Mouse (Mus musculus): ENCODE data around the gene Mrps33. TPM values are rescaled to one million over a fixed set of nuclear protein-coding genes. Genes with fewer than 3 reads are reported as not detected.

The Mrps33 gene
- polyA plus RNA-seq, 1 experiment, result 20.6 TPM

DNA sequence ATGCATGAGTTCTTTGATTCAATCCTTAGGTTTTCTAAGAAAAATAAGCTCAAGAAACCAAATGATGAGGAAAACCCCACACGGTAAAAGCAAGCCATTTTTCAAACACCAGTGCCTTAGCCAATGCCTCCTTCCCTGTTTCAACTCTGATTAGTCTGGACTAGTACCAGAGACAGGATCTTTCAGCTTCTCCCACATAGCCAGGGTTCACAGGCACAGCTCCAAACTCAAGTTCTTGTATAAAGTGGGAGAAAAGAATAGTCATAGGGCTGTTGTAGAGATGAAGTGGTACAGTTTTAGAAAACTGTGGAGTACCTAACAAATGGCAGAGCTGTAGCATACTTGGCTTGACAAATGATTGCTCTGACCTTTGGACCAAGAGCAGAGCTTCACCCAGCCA is 14.6 kb downstream of the Mrps33 start:
- no peak for DNase-seq (ENCODE audit: low read depth in 1 of 2, low spot score in 2 of 2)
- whole genome bisulfite sequencing, result 88% methylated on average over 1 of the region's 1 CpGs
- no peaks in the 10 kb centered on the region for H3K4me1 ChIP-seq (ENCODE audit: control insufficient read depth, insufficient read depth, insufficient read length)
- H3K4me3 ChIP-seq (ENCODE audit: extremely low read depth, insufficient read depth, insufficient read length), result no peak overlapping the region
- H3K27me3 ChIP-seq (ENCODE audit: control insufficient read depth, insufficient read depth, low read length), result no peaks in the 10 kb centered on the region
- H3K27ac ChIP-seq (ENCODE audit: insufficient read depth, low read length), result no peak overlapping the region
- TF ChIP-seq CTCF (IDR thresholded peaks at IDR 0.05; ENCODE audit: extremely low read depth, insufficient read depth, insufficient read length, insufficient replicate concordance), result no peak
- no peak for TF ChIP-seq POLR2A (IDR thresholded peaks at IDR 0.05; ENCODE audit: low read depth, low read length)
- peaks cover 4% of the 10 kb centered on the region for H3K36me3 ChIP-seq (ENCODE audit: control insufficient read depth, insufficient read depth, low read length)

DNA sequence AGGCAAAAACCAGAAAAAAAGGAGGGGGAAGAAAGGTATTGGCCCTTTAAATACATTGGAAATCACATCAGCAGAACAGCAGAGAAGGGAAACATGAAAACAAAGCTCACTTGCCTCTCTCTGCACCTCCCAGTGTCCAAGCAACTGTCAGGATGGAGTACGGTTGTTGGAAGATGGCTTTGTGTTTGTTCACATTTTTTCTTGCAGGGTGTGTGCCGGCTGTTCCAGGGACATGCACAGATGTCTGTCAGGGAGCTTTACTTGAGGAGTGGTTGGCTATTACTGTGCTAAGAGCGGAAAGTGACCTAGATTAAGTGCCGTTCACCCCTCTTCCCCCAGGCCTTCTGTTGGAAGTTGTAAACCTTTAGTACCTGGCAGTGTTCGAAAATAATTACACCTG is 19.0 kb downstream of the Mrps33 start:
- no peak for DNase-seq (ENCODE audit: low read depth in 1 of 2, low spot score in 2 of 2)
- no peak overlapping the region for H3K4me3 ChIP-seq (ENCODE audit: extremely low read depth, insufficient read depth, insufficient read length)
- H3K27me3 ChIP-seq (ENCODE audit: control insufficient read depth, insufficient read depth, low read length), result no peaks in the 10 kb centered on the region
- H3K27ac ChIP-seq (ENCODE audit: insufficient read depth, low read length), result no peak overlapping the region
- TF ChIP-seq CTCF (IDR thresholded peaks at IDR 0.05; ENCODE audit: extremely low read depth, insufficient read depth, insufficient read length, insufficient replicate concordance), result no peak
- WGBS, result 94% methylated on average over 5 of the region's 5 CpGs
- no peaks in the 10 kb centered on the region for H3K4me1 ChIP-seq (ENCODE audit: control insufficient read depth, insufficient read depth, insufficient read length)
- no peaks in the 10 kb centered on the region for H3K36me3 ChIP-seq (ENCODE audit: control insufficient read depth, insufficient read depth, low read length)

DNA sequence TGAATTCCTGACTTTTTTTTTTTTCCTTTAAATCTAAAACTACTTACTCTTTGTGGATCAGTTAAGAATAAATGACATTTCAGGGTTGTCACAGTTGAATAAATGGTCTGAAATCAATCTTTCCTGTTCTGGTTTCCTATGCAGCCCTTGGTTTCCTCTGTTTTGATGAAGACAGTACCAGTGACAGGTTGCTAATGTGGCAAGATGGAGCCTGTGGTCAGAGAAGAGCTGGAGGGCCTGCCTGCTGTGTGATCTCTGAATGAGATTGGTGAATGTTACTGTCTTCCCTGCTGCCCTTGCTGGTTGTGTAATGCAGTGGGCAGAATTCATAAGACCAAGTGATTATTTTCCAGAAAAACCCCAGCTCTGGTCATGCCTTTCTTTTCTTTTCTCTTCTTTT is 22.4 kb downstream of the Mrps33 start:
- Histone ChIP-seq H3K27ac (ENCODE audit: insufficient read depth, low read length) (no peak overlapping the region), H3K4me3 (ENCODE audit: extremely low read depth, insufficient read depth, insufficient read length) (no peak overlapping the region), H3K27me3 (ENCODE audit: control insufficient read depth, insufficient read depth, low read length) (no peaks in the 10 kb centered on the region), H3K36me3 (ENCODE audit: control insufficient read depth, insufficient read depth, low read length) (no peaks in the 10 kb centered on the region), H3K4me1 (ENCODE audit: control insufficient read depth, insufficient read depth, insufficient read length) (no peaks in the 10 kb centered on the region)
- DNase-seq (ENCODE audit: low read depth in 1 of 2, low spot score in 2 of 2), result no peak
- TF ChIP-seq CTCF (IDR thresholded peaks at IDR 0.05; ENCODE audit: extremely low read depth, insufficient read depth, insufficient read length, insufficient replicate concordance) (no peak), POLR2A (IDR thresholded peaks at IDR 0.05; ENCODE audit: low read depth, low read length) (no peak)

DNA sequence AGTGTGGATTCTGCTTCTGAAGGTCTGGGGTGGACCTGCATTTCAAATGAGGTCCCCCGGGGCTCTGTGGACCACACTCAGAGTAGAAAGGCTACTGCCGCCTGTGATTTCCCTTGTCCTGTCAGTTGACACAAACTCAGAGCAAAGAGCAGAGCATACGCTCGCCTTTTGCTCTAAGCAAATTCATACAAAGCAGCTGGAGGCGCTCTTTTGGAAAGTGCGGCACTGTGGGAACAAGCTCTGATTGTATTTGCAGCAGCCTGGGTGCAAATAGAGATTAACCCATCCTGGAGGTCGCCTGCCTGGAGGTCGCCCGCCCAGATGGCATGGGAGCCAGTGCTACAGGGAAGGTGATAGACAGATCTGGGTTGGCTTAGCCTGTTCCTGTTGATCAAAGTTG is 23.0 kb downstream of the Mrps33 start:
- Histone ChIP-seq H3K36me3 (ENCODE audit: control insufficient read depth, insufficient read depth, low read length) (no peaks in the 10 kb centered on the region), H3K27me3 (ENCODE audit: control insufficient read depth, insufficient read depth, low read length) (no peaks in the 10 kb centered on the region), H3K27ac (ENCODE audit: insufficient read depth, low read length) (no peak overlapping the region), H3K4me3 (ENCODE audit: extremely low read depth, insufficient read depth, insufficient read length) (no peak overlapping the region), H3K4me1 (ENCODE audit: control insufficient read depth, insufficient read depth, insufficient read length) (no peaks in the 10 kb centered on the region)
- no peak for TF ChIP-seq CTCF (IDR thresholded peaks at IDR 0.05; ENCODE audit: extremely low read depth, insufficient read depth, insufficient read length, insufficient replicate concordance)
- no peak for TF ChIP-seq POLR2A (IDR thresholded peaks at IDR 0.05; ENCODE audit: low read depth, low read length)
- DNase-seq (ENCODE audit: low read depth in 1 of 2, low spot score in 2 of 2), result no peak
- WGBS, result 69% methylated on average over 9 of the region's 9 CpGs

DNA sequence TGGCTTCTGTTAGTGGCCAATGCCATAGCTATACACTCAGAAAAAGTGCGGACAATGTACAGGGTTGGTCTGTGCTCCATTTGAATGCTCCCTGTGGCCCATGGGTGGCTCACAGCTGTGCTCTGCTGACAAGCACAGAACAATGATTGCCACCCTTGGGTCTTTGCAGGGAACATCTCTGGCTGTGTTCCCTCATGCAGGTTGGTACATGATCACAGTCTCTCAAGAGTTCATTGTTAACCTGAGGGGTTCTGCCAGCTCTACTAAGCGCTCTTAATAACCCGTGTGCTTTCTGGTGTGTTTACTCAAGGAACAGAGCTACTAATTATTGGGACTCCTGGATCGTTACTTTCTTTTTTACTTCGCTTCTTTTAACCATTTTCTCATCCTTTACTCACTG is 24.8 kb downstream of the Mrps33 start:
- Histone ChIP-seq H3K36me3 (ENCODE audit: control insufficient read depth, insufficient read depth, low read length) (no peaks in the 10 kb centered on the region), H3K4me3 (ENCODE audit: extremely low read depth, insufficient read depth, insufficient read length) (no peak overlapping the region), H3K27me3 (ENCODE audit: control insufficient read depth, insufficient read depth, low read length) (no peaks in the 10 kb centered on the region), H3K27ac (ENCODE audit: insufficient read depth, low read length) (no peak overlapping the region), H3K4me1 (ENCODE audit: control insufficient read depth, insufficient read depth, insufficient read length) (no peaks in the 10 kb centered on the region; the same call in 1 of the 2 replicates)
- DNase-seq (ENCODE audit: low read depth in 1 of 2, low spot score in 2 of 2), result no peak
- 90% methylated on average over 5 of the region's 5 CpGs for WGBS
- TF ChIP-seq POLR2A (IDR thresholded peaks at IDR 0.05; ENCODE audit: low read depth, low read length), result no peak
- no peak for TF ChIP-seq CTCF (IDR thresholded peaks at IDR 0.05; ENCODE audit: extremely low read depth, insufficient read depth, insufficient read length, insufficient replicate concordance)

DNA sequence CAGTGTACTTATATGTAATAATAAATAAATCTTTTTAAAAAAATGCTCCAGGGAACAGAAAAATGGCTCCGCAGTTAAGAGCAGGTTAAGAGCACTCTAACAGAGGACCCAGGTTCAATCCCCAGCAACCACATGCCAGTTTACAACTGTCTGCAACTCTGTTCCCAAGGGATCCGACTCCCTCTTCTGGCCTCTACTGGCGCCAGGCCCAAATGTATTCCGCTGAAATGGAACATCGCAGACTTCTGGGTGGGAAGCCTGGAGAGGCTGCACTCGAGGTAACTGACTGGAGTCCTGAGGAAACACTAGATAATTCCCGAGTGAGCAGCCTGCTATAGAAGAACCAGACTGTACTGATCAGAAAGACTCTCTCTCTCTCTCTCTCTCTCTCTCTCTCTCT is 27.3 kb downstream of the Mrps33 start:
- WGBS, result 87% methylated on average over 7 of the region's 7 CpGs
- no peak for DNase-seq (ENCODE audit: low read depth in 1 of 2, low spot score in 2 of 2)
- no peak overlapping the region for H3K4me3 ChIP-seq (ENCODE audit: extremely low read depth, insufficient read depth, insufficient read length)
- no peaks in the 10 kb centered on the region; the same call in 1 of the 2 replicates for H3K4me1 ChIP-seq (ENCODE audit: control insufficient read depth, insufficient read depth, insufficient read length)
- TF ChIP-seq POLR2A (IDR thresholded peaks at IDR 0.05; ENCODE audit: low read depth, low read length), result no peak
- no peak for TF ChIP-seq CTCF (IDR thresholded peaks at IDR 0.05; ENCODE audit: extremely low read depth, insufficient read depth, insufficient read length, insufficient replicate concordance)
- H3K27me3 ChIP-seq (ENCODE audit: control insufficient read depth, insufficient read depth, low read length), result no peaks in the 10 kb centered on the region
- no peaks in the 10 kb centered on the region for H3K36me3 ChIP-seq (ENCODE audit: control insufficient read depth, insufficient read depth, low read length)
- H3K27ac ChIP-seq (ENCODE audit: insufficient read depth, low read length), result no peak overlapping the region

DNA sequence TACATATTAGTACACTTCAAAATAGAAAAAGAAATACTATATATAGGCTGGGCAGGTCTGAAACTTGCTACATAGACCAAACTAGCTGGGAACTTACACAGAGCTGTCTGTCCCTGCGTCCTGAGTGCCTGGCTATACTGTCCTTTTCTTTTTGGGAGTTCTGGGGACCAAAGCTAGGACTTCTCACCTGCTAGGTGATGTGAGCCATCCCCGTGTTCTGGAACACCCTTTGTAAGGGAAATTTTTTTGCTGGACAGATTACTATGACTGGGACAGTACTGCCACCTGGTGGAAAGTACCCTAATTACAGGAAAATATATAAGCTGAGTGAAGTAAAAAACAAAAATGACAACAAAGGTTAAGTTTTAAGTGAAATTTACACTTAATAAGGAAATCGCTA is 28.2 kb downstream of the Mrps33 start:
- Histone ChIP-seq H3K4me3 (ENCODE audit: extremely low read depth, insufficient read depth, insufficient read length) (no peak overlapping the region), H3K27ac (ENCODE audit: insufficient read depth, low read length) (no peak overlapping the region), H3K36me3 (ENCODE audit: control insufficient read depth, insufficient read depth, low read length) (no peaks in the 10 kb centered on the region), H3K27me3 (ENCODE audit: control insufficient read depth, insufficient read depth, low read length) (no peaks in the 10 kb centered on the region), H3K4me1 (ENCODE audit: control insufficient read depth, insufficient read depth, insufficient read length) (no peaks in the 10 kb centered on the region; the same call in 1 of the 2 replicates)
- WGBS, result 42% methylated on average over 3 of the region's 3 CpGs
- DNase-seq (ENCODE audit: low read depth in 1 of 2, low spot score in 2 of 2), result peak in 1 of 2 experiments; percentile 18
- no peak for TF ChIP-seq POLR2A (IDR thresholded peaks at IDR 0.05; ENCODE audit: low read depth, low read length)
- TF ChIP-seq CTCF (IDR thresholded peaks at IDR 0.05; ENCODE audit: extremely low read depth, insufficient read depth, insufficient read length, insufficient replicate concordance), result peak; percentile 7; the same call in 1 of the 2 replicates

All from spleen, adult 2 months (tissue).